Mouse (Mus musculus) lung, embryonic 15.5 days (tissue): ENCODE results near the gene Ccsap. TPM values are rescaled to one million over a fixed set of nuclear protein-coding genes. Genes with fewer than 3 reads are reported as not detected.
"Not testable (repeated sequence)": the region's sequence is repeated elsewhere in the genome, so short reads cannot be mapped to it uniquely, and the experiment has no call there.

Experiments
- ATAC-seq: fragments of 200-750 bp; cut with Nextera tagmentation; 2 replicates; pipeline ENCODE4 v1.8.0; 2017; ENCODE audit warnings: moderate number of reproducible peaks, borderline replicate concordance; ENCODE audit not compliant: low FRiP score, low TSS enrichment; ENCODE audit errors: extremely low read depth
- H3K27ac ChIP-seq: fragments of 300-500 bp; sonication (generic); 2 replicates; pipeline ENCODE4 v1.5.1; 2015; ENCODE audit warnings: moderate library complexity, mild to moderate bottlenecking, inconsistent platforms
- H3K27me3 ChIP-seq: fragments of 300-500 bp; sonication (generic); 2 replicates; pipeline ENCODE4 v1.6.1; 2015; ENCODE audit warnings: inconsistent platforms
- H3K36me3 ChIP-seq: fragments of 300-500 bp; sonication (generic); 2 replicates; pipeline ENCODE4 v1.6.1; 2015; ENCODE audit warnings: inconsistent platforms
- H3K4me1 ChIP-seq: fragments of 300-500 bp; sonication (generic); 2 replicates; pipeline ENCODE4 v1.6.1; 2015; ENCODE audit warnings: inconsistent platforms
- H3K4me2 ChIP-seq: fragments of 300-500 bp; sonication (generic); 2 replicates; pipeline ENCODE4 v1.6.1; 2015; ENCODE audit warnings: inconsistent platforms, mild to moderate bottlenecking, moderate library complexity
- H3K4me3 ChIP-seq: fragments of 300-500 bp; sonication (generic); 2 replicates; pipeline ENCODE4 v1.5.1; 2015; ENCODE audit warnings: mild to moderate bottlenecking, inconsistent platforms
- H3K9ac ChIP-seq: fragments of 300-500 bp; sonication (generic); 2 replicates; pipeline ENCODE4 v1.6.1; 2015; ENCODE audit warnings: inconsistent platforms
- H3K9me3 ChIP-seq: fragments of 300-500 bp; sonication (generic); 2 replicates; pipeline ENCODE4 v1.6.1; 2016; ENCODE audit warnings: inconsistent platforms
- WGBS: fragments of 180-500 bp; shearing (Covaris S2); methylation state at CpG from one replicate; pipeline ENCODE4 v1.1.7; 2015; 5-methylcytosine and 5-hydroxymethylcytosine counted together
- polyA plus RNA-seq: library from polyadenylated mRNA; unstranded; fragments of >200 nt; fragmentation: Nextera tagmentation; extraction: Ambion mirVana; gene quantifications from 2 replicates; pipeline ENCODE4 v1.2.1, GENCODE M21; 2015

The Ccsap gene
- polyA plus RNA-seq, 1 experiment from 2014 or later, result 4.9 TPM

DNA sequence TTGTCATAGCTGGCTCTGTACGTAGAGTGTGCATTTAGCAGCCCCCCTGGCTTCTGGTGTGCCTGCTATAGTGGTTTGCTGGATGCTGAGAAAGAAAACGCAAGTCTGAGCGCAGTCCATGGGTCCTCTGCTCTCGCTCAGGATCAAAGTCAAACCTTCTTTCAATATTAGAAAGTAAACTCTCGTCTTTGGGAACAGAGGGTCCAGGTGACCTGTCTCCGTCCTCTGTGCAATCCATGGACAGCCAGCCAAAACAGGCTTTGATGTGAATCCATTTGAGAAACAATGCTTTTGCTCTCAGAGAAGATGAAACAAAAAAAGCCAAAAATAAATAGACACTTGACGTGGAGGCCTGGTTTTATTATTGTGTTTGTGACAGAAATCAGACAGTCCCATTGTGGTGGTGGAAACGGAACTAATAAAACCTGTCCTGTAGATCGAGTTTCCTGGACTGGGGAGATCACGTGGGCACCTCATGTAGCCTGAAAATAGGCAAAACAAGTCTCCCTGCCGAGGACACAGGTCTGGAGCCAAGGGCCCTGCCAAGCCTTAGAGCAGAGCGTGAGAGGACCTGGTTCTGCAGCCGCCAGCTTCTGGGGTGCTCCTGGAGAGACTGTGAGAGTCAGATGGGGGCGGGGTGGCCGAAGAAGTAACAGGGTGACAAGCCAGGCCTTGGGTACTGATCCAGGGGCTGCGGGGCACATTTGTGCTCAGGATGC is 46.7 kb downstream of the Ccsap start:
- H3K27me3 ChIP-seq, result no peaks in the 10 kb centered on the region
- no peak overlapping the region for H3K27ac ChIP-seq
- no peaks in the 10 kb centered on the region for H3K4me1 ChIP-seq
- 0 out of 2 replicates have a peak, but pooled peaks cover 3% of the 10 kb centered on the region for H3K36me3 ChIP-seq
- H3K4me2 ChIP-seq, result no peak overlapping the region
- H3K9ac ChIP-seq, result no peak overlapping the region
- H3K9me3 ChIP-seq, result no peaks in the 10 kb centered on the region
- no peak for ATAC-seq
- no peak overlapping the region for H3K4me3 ChIP-seq
- 68% methylated on average over 16 of the region's 16 CpGs for WGBS

DNA sequence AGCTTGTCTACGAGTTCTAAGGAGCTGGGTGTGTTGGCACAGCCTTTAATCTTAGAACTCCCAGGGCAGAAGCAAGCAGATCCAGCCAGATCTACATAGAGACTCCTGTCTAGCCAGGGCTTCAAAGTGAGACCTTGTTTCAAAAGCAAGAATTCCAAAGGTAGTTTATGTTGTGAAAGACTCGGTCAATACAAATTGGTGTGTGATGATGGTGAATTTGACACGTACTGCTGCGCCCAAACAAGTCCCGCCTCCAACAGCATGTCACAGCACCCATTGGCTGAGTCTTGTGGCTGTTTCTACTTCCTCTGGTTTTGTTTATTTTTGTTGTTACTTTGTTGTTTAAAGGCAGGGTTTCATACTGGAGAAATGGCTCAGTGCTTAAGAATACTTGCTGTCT is 47.8 kb downstream of the Ccsap start:
- Histone ChIP-seq H3K27me3 (no peaks in the 10 kb centered on the region), H3K4me1 (peaks cover 4% of the 10 kb centered on the region), H3K9ac (no peak overlapping the region), H3K27ac (no peak overlapping the region), H3K4me3 (no peak overlapping the region), H3K9me3 (no peaks in the 10 kb centered on the region), H3K4me2 (no peak overlapping the region), H3K36me3 (no peaks in the 10 kb centered on the region)
- ATAC-seq, result no peak
- 78% methylated on average over 5 of the region's 5 CpGs for WGBS

DNA sequence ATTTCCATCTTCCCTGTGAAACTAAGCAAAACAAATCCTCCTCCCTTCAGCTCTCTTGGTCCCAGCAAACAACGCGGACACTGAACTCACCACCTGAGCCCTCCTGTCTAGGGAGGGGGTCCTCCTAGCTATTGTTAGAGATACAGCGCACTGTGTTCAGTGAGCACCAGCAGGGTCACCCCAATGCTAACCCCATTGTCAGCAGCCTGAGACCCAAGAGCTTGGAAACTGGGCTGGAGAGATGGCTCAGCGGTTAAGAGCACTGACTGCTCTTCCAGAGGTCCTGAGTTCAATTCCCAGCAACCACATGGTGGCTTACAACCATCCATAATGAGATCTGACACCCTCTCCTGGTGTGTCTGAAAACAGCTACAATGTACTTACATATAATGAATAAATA is 50.7 kb downstream of the Ccsap start:
- H3K27ac ChIP-seq, ATAC-seq, H3K27me3 ChIP-seq, H3K9ac ChIP-seq, H3K9me3 ChIP-seq, H3K4me2 ChIP-seq, H3K36me3 ChIP-seq, H3K4me3 ChIP-seq: not testable (repeated sequence)
- peaks cover 23% of the 10 kb centered on the region for H3K4me1 ChIP-seq
- WGBS, result 78% methylated on average over 4 of the region's 4 CpGs

DNA sequence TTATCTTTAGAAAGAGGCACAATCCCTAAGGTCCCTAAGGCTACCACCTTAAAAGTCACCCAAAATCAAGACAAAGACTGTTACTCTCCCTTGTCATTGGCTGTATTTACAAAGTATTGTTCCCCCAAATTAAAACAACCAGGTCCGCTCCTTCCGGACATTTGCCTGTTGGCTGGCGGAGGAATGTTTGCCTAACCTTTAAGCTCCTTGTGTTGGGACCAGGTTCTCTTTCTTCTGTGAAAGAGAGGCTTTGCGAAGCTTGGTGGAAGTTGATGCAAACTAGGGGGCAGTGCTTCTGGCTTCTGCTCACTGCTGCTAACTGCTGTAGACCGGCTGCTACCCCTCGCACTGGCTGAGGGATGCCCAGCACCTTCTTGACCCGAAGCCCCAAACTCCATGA is 51.3 kb downstream of the Ccsap start:
- H3K4me2 ChIP-seq, result no peak overlapping the region
- H3K36me3 ChIP-seq, result no peaks in the 10 kb centered on the region
- no peak overlapping the region for H3K4me3 ChIP-seq
- peaks cover 23% of the 10 kb centered on the region for H3K4me1 ChIP-seq
- no peak for ATAC-seq
- no peaks in the 10 kb centered on the region for H3K27me3 ChIP-seq
- no peak overlapping the region for H3K27ac ChIP-seq
- 66% methylated on average over 7 of the region's 7 CpGs for WGBS
- H3K9ac ChIP-seq, result no peak overlapping the region
- H3K9me3 ChIP-seq, result no peaks in the 10 kb centered on the region

DNA sequence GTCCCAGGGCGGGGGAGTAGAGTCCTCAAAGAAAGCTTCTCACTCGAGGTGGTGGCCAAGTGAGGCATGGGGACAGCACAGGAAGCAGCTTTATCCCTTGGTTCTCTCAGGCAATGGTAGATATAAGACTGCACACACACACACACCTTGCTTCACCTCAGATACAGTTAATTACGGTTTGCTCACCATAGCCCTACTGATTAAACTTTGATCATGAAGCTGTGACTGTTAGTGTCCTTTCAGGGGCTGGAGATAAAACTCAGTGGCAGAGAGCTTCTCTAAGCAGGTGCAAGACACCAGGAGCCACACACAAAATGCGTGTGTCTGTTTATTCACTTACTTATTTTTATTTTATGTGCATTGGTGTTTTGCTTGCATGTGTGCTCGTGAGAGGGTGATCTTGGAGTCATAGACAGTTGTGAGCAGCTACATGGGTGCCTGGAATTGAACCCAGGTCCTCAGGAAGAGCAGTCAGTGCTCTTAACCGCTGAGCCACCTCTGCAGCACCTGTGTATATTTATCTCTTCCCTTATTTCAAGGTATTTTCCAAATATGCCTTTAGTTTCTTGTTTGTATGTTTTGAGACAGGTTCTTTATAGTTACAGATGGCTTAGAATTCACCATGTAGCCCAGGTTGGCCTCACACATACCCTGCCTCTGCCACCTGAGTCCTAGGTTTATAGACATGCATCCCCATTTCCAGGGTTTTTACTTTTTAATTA is 52.0 kb downstream of the Ccsap start:
- Histone ChIP-seq H3K4me2 (no peak overlapping the region), H3K27me3 (no peaks in the 10 kb centered on the region), H3K36me3 (no peaks in the 10 kb centered on the region), H3K4me3 (no peak overlapping the region), H3K9ac (no peak overlapping the region), H3K9me3 (no peaks in the 10 kb centered on the region), H3K4me1 (peaks cover 23% of the 10 kb centered on the region), H3K27ac (no peak overlapping the region)
- ATAC-seq, result no peak
- WGBS, result 75% methylated on average over 6 of the region's 6 CpGs

DNA sequence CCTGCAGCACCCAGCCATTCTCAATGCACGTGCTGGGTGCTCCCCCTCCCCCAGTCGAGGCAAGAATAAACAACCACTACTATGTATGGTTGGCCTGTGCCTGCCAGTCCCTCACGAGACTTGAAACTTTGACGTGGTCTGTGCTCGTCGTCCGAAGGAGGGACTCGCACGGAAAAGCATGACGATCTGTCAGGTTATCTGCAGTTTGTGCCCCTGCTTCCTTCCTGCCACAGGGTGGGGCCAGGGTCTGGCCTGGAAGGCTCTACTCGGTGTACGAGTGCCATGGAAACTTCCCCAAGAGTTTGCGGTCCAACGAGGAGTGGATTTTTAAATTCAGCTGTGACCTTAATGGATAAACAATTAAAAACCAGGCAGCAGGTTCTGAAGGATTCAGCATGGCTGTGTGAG is 53.0 kb downstream of the Ccsap start:
- no peak overlapping the region for H3K27ac ChIP-seq

DNA sequence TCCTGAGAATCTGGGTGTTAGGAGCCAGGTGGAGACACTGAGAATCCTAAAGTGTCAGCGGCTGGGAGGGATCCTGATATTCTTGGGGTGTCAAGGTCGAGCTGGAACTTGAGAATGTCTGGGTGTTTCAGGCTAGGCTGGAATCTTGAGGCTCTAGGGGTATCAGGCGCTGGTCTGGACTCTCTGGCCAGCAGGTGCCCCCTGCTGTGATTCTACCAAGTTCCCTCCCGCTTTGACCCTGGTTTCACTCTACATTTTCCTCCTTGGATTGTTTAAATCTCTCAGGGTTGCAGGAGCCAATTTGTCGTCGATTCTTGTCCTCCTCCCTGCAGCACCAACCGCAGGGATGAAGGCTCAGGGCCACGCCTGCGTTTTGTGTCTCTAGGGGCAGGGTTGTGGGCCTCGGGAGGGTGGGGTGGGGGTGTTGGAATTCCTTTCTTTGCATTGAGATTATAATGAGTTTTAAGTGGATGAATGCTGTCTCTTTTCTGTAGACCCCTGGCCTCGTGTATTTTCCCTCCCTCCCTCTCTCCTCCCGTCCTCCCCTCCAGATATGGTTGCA is 53.6 kb downstream of the Ccsap start:
- peaks cover 23% of the 10 kb centered on the region for H3K4me1 ChIP-seq
- no peaks in the 10 kb centered on the region for H3K9me3 ChIP-seq
- H3K4me3 ChIP-seq, result peak overlapping the region; percentile 95
- peak overlapping the region; percentile 93 for H3K9ac ChIP-seq
- 2% methylated on average over 12 of the region's 12 CpGs for WGBS
- 0 out of 2 replicates have a peak overlapping the region, but pooled peaks have one; percentile 9 for H3K27ac ChIP-seq
- H3K4me2 ChIP-seq, result peak overlapping the region; percentile 80
- ATAC-seq, result no peak
- no peaks in the 10 kb centered on the region for H3K36me3 ChIP-seq
- no peaks in the 10 kb centered on the region for H3K27me3 ChIP-seq

More for the DNA sequence above, 53.0 kb downstream of the Ccsap start:
- Histone ChIP-seq H3K9me3 (no peaks in the 10 kb centered on the region), H3K4me2 (peak overlapping the region; percentile 80), H3K36me3 (no peaks in the 10 kb centered on the region), H3K4me1 (peaks cover 23% of the 10 kb centered on the region), H3K27me3 (no peaks in the 10 kb centered on the region), H3K4me3 (peak overlapping the region; percentile 95), H3K9ac (peak overlapping the region; percentile 93; the same call in 1 of the 2 replicates)
- no peak for ATAC-seq
- 4% methylated on average over 14 of the region's 14 CpGs for WGBS

DNA sequence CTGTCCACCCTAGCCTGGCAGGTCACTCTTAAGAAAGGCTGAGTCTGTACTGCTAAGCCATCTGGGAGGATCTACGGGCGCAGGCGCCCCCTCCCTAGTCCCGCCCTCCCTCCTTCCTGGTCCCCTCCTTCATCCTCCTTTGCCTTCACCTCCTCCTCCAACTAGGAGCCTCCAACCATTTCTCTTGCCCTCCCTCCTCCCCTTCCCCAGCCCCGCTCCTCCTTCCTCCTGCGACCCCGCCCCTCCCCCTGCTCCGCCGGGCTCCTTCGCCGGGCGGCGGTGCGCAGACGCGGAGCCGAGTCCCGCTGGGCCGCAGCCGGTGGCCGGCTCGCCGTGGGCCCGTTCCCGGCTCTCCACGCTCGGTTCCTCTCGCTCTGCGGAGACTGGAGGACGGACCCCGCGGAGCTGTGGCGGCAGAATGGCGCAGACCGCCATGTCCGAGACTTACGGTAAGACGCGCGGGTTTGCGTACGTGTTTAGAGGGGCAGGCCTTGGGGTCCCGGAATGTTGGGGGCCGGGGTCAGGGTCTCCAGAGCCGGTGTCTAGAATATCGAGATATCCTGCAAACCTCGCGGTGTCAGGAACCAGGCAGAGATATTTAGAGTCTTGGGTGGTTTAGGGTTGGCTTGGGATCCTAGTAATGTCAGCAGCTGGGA is 54.2 kb downstream of the Ccsap start, which contains the start of gene Rab4a:
Gene Rab4a (plus strand): TSS at position 268 of the 656 bp plus-strand sequence.
- Histone ChIP-seq H3K4me2 (peak within 1 kb of the TSS; percentile 80), H3K9ac (peak within 1 kb of the TSS; percentile 93), H3K4me1 (peaks cover 23% of the 10 kb centered on the region), H3K36me3 (no peaks in the 10 kb centered on the region), H3K27ac (peak within 1 kb of the TSS; percentile 69), H3K4me3 (peak within 1 kb of the TSS; percentile 95), H3K27me3 (no peaks in the 10 kb centered on the region), H3K9me3 (no peaks in the 10 kb centered on the region)
- 1% methylated on average over 48 of the region's 48 CpGs for WGBS
- ATAC-seq, result peak; percentile 94

DNA sequence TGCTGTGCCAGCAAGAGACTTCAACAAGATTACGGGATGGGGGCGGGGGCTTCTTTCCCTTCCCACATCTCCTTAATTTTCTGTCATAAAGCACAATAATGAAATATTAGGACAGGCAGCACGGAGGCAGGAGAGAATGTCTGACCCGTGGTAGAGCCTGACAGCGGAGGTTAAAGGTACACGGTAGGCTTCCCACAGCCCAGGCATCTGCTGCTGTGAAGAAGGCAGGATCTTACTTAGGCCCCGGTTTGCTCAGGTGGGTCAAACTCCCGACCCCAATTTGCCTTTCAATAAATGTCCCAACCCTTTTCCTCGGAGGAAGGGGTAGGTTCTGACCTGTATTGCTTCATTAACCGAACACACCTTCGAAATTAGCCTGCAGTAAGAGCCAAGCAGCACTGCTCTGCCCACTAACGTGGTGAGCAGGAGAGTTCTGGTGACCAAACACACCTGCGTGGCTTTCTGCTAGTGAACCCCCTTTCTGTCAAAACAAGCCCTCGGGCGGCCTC is 54.7 kb downstream of the Ccsap start:
- WGBS, result 16% methylated on average over 15 of the region's 15 CpGs
- no peaks in the 10 kb centered on the region for H3K36me3 ChIP-seq
- H3K27ac ChIP-seq, result peak overlapping the region; percentile 57
- no peak for ATAC-seq
- peak overlapping the region; percentile 80 for H3K4me2 ChIP-seq
- H3K9ac ChIP-seq, result peak overlapping the region; percentile 93
- no peaks in the 10 kb centered on the region for H3K27me3 ChIP-seq
- peak overlapping the region; percentile 95 for H3K4me3 ChIP-seq
- H3K4me1 ChIP-seq, result peaks cover 23% of the 10 kb centered on the region
- H3K9me3 ChIP-seq, result no peaks in the 10 kb centered on the region

DNA sequence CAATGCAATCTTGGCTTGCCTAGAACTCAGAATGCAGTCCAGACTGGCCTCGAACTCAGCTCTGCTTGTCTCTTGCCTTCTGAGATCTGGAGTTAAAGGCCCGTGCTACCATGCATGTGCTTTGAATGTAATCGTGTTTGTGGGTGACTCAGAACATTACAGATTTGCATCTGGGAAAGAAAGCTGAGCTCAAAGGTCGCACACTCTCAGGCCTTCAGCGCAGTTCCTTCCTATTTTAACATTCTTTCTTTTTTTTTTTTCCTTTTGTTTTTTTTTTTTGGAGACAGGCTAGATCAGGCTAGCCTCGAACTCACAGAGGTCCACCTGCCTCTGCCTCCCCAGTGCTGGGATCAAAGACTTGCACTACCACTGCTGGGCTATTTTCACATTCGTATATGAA is 55.4 kb downstream of the Ccsap start:
- Histone ChIP-seq H3K4me3 (no peak overlapping the region), H3K9ac (no peak overlapping the region), H3K9me3 (no peaks in the 10 kb centered on the region), H3K36me3 (no peaks in the 10 kb centered on the region), H3K4me2 (no peak overlapping the region), H3K27me3 (no peaks in the 10 kb centered on the region), H3K27ac (no peak overlapping the region), H3K4me1 (peaks cover 23% of the 10 kb centered on the region)
- ATAC-seq, result no peak
- 84% methylated on average over 7 of the region's 7 CpGs for WGBS

DNA sequence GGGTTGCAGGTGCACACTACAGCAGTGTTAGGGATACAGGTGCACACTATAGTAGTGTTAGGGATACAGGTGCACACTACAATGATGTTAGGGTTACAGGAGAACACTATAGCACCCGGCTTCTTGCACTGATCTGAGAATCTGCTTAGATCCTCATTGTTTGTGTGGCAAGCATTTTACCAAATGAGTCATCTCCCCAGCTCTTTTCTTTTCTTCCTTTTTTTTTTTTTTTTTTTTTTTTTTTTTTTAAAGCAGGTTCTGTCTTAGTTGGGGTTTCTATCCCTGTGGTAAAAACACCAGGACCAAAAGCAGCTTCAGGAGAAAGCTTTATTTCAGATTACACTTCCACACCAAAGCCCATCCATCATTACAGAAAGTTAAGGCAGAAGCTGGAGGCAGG is 56.4 kb downstream of the Ccsap start:
- Histone ChIP-seq H3K4me2 (no peak overlapping the region), H3K27me3 (no peaks in the 10 kb centered on the region), H3K9ac (no peak overlapping the region), H3K36me3 (no peaks in the 10 kb centered on the region), H3K4me1 (peaks cover 23% of the 10 kb centered on the region), H3K9me3 (no peaks in the 10 kb centered on the region), H3K27ac (no peak overlapping the region), H3K4me3 (no peak overlapping the region)
- 70% methylated on average over 1 of the region's 1 CpGs for WGBS
- ATAC-seq, result no peak
